Mouse (Mus musculus) C2C12 (cell line): Measurements from ENCODE around the gene Olfr146.

Source experiments
- CEBPB ChIP-seq: IDR thresholded peaks from one replicate; pipeline ENCODE4 v1.6.1; 2011; ENCODE audit warnings: low read depth, mild to moderate bottlenecking, control low read depth, moderate library complexity
- CTCF ChIP-seq: IDR thresholded peaks from one replicate; pipeline ENCODE4 v1.5.1; 2011; ENCODE audit not compliant: control insufficient read depth, insufficient read depth, insufficient read length
- MAX ChIP-seq: IDR thresholded peaks from one replicate; pipeline ENCODE4 v1.6.1; 2011; ENCODE audit warnings: mild to moderate bottlenecking, control low read depth

DNA sequence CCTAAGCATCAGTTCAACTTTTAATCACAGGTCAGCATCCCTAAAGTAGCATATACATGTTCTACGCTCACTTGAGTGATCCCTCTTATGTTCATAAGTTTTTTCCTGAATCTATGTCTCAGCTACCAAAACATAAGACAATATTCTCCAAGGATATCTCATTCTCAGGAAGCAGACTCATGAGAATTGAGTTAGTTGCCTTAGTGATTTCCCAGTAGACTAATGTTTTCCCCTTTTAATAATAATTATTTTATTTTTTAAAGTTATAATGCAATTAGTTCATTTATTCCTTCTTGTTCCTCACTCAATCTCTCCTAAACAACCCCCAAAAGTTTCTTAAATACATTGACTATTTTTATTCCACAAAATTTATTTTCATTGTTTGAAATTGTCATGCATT lies 41.7 kb upstream of the Olfr146 start, which contains the start of gene Olfr937:
- no peak for TF ChIP-seq CTCF
- TF ChIP-seq CEBPB = no peak
- TF ChIP-seq MAX = no peak
